Mouse (Mus musculus): ENCODE results near the gene Fbxw8. TPM values are rescaled to one million over a fixed set of nuclear protein-coding genes. Genes with fewer than 3 reads are reported as not detected.

The Fbxw8 gene
- total and polyA plus RNA-seq, 2 experiments from 2014 or later: 14.4 to 43.0 TPM

DNA sequence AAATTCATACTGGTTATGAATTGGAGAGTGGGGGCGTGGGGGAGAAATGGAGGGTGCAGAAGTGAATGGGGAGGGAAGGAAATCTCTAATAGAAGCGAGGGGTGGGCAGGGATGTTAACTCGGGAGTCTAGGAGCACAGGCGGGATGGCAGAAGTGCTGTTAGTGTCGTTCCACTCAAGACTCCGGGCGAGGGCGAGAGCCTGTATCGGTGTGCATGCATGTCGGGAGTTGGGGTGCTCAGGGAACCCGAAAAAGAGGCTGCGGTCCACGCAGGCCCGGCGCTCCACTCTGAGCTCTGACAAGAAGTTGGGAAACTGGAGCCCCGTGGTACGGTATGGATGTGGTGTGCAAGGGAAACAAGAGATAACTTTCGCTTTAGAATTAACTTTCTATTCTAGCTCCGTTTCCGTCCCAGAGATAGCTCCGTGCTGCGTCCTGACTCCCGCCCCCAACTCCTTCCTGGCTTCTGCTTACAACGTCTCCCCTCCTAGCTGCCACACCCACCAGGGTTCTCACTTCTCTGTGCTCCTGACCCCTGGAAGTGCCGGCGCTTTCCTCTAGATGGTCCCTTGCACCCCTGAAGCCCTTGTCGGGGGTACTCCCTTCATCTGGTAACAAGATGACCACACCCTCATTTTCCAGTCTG lies 16.9 kb upstream of the Fbxw8 start:
- H3K4me3 ChIP-seq (ENCODE audit: low read depth, low read length): peak overlapping the region; percentile 59
- ATAC-seq (ENCODE audit: low FRiP score): no peak
- H3K9ac ChIP-seq (replicated peaks; ENCODE audit: low read length, poor library complexity, severe bottlenecking): no peak overlapping the region
- H3K27ac ChIP-seq (ENCODE audit: low read depth, low read length): no peak overlapping the region
- H3K36me3 ChIP-seq (ENCODE audit: insufficient read depth, low read length): no peaks in the 10 kb centered on the region
- peaks cover 3% of the 10 kb centered on the region; the same call in 1 of the 2 replicates for H3K9me3 ChIP-seq (ENCODE audit: low read length)
- peaks cover 32% of the 10 kb centered on the region for H3K27me3 ChIP-seq (ENCODE audit: insufficient read depth, low read length)
- TF ChIP-seq CTCF (IDR thresholded peaks at IDR 0.05): no peak
- WGBS: under 1% methylated on average over 27 of the region's 27 CpGs
- peaks cover 4% of the 10 kb centered on the region; the same call in 1 of the 2 replicates for H3K4me1 ChIP-seq (ENCODE audit: insufficient read depth, low read length)
- H3K4me2 ChIP-seq (ENCODE audit: low read depth, low read length, poor library complexity, severe bottlenecking): peak overlapping the region; percentile 95
- no peak for DNase-seq (ENCODE audit: low spot score)

DNA sequence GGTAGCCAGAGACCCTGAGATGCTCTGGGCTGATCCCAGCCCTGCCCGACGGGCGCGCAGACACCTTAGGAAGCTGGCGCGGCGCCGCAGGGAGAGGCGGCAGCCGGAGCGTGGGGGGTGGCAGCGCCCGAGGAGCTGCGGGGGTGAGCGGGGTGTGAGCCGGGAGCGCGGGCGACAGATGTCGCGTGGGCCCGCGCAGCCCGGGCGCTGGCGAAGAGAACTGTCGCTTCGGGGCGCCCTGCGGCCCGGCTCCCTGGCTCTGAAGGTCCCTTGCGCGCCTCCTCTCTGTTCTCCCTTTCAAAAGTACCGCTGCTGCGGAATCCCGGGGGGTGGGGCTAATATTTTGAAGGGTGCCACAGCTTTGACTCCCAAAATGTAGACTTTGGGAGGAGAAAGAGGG lies 16.4 kb upstream of the Fbxw8 start:
- no peak for DNase-seq (ENCODE audit: low spot score)
- TF ChIP-seq CTCF (IDR thresholded peaks at IDR 0.05): no peak
- Histone ChIP-seq H3K36me3 (ENCODE audit: insufficient read depth, low read length) (no peaks in the 10 kb centered on the region), H3K4me2 (ENCODE audit: low read depth, low read length, poor library complexity, severe bottlenecking) (peak overlapping the region; percentile 95), H3K27ac (ENCODE audit: low read depth, low read length) (no peak overlapping the region), H3K4me3 (ENCODE audit: low read depth, low read length) (peak overlapping the region; percentile 59), H3K9me3 (ENCODE audit: low read length) (peaks cover 3% of the 10 kb centered on the region; the same call in 1 of the 2 replicates), H3K4me1 (ENCODE audit: insufficient read depth, low read length) (peaks cover 4% of the 10 kb centered on the region; the same call in 1 of the 2 replicates), H3K9ac (replicated peaks; ENCODE audit: low read length, poor library complexity, severe bottlenecking) (no peak overlapping the region), H3K27me3 (ENCODE audit: insufficient read depth, low read length) (peaks cover 32% of the 10 kb centered on the region)
- ATAC-seq (ENCODE audit: low FRiP score): no peak
- WGBS: under 1% methylated on average over 36 of the region's 36 CpGs

DNA sequence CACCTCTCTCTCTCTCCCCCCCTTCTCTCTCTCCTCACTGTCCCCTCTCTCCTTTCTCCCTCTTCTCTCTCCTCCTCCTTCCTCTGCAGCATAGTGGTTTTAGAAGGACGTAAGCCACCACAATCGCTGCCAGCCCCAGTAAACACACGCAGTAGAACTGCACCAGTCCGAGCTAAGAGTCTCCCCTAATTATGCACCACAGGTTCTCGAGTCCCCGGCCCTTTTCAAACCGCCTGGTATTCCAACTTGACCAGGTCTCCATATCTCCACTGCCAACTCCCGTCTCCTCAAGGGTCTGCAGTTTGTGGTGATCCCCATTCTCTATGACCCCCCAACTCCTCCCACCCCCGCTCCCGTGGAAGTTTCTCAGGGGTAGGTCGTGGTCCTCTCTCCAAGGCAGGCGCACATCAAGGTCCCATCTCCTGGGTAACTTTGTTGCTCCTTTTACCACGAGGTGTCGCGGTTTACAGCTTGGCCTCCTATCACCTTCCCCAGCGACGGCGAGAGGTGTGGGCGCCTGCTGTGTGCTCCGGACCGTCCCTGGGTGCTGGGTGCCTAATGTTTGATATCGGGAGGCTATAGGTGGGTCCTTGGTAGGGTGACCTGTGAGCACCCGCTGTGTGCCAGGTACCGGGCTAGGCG lies 15.7 kb upstream of the Fbxw8 start:
- Histone ChIP-seq H3K9me3 (ENCODE audit: low read length) (peaks cover 3% of the 10 kb centered on the region; the same call in 1 of the 2 replicates), H3K4me2 (ENCODE audit: low read depth, low read length, poor library complexity, severe bottlenecking) (peak overlapping the region; percentile 95), H3K9ac (replicated peaks; ENCODE audit: low read length, poor library complexity, severe bottlenecking) (no peak overlapping the region), H3K4me1 (ENCODE audit: insufficient read depth, low read length) (peaks cover 4% of the 10 kb centered on the region; the same call in 1 of the 2 replicates), H3K4me3 (ENCODE audit: low read depth, low read length) (peak overlapping the region; percentile 59), H3K27ac (ENCODE audit: low read depth, low read length) (no peak overlapping the region), H3K27me3 (ENCODE audit: insufficient read depth, low read length) (peaks cover 32% of the 10 kb centered on the region), H3K36me3 (ENCODE audit: insufficient read depth, low read length) (no peaks in the 10 kb centered on the region)
- DNase-seq (ENCODE audit: low spot score): peak; percentile 37
- peak; percentile 63 for TF ChIP-seq CTCF (IDR thresholded peaks at IDR 0.05)
- WGBS: under 1% methylated on average over 25 of the region's 25 CpGs
- ATAC-seq (ENCODE audit: low FRiP score): no peak

DNA sequence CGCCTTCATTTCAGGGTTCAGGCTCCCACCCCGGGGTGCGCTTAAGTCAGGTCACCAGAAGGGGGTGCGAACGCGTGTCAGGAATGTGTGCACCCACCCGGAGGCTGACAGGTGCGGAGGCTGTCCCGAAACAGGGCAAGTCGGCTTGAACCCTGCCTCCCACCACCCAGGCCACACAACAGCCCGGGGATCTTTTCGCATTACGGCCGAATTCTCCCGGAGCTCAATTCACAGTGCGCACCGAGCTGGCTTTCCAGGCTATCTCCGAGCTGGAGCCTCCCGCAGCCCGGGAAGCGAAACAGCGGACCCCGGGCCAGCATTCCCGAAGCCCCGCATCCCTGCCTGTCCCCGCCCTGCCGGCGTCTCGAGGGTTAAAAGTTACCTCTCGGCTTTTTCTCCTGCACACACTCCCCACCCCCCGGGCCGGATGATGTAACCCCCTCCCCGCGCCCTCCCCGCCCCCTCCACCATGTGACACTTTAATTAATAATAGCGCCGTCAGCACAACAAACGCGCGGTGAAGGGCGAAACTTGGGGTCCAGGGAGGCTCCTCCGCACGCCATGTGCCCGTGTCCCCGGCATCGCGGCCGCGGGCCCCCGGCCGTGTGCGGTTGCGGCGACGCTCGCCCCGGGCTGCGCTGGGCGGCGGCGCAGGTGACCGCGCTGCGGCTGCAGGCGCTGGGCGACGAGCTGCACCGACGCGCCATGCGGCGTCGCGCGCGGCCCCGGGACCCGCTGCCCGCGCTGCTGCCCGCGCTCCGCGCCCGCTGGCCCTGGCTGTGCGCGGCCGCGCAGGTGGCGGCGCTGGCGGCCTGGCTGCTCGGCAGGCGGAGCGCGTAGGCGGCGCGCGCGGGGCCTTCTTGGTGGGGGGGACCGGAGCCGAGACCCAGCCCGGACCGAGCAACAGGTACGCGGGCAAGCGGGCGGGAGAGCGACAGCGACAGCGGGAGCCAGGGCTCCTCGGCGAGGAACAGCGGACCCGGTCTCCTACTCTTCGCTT lies 14.3 kb upstream of the Fbxw8 start:
- DNase-seq (ENCODE audit: low spot score) (peak; percentile 51), ATAC-seq (ENCODE audit: low FRiP score) (peak; percentile 56; the same call in 1 of the 2 replicates)
- H3K4me1 ChIP-seq (ENCODE audit: insufficient read depth, low read length): peaks cover 4% of the 10 kb centered on the region; the same call in 1 of the 2 replicates
- H3K4me3 ChIP-seq (ENCODE audit: low read depth, low read length): peak overlapping the region; percentile 59
- H3K36me3 ChIP-seq (ENCODE audit: insufficient read depth, low read length): no peaks in the 10 kb centered on the region
- peak overlapping the region; percentile 95 for H3K4me2 ChIP-seq (ENCODE audit: low read depth, low read length, poor library complexity, severe bottlenecking)
- H3K9ac ChIP-seq (replicated peaks; ENCODE audit: low read length, poor library complexity, severe bottlenecking): peak overlapping the region; percentile 74
- peaks cover 33% of the 10 kb centered on the region for H3K27me3 ChIP-seq (ENCODE audit: insufficient read depth, low read length)
- WGBS: under 1% methylated on average over 107 of the region's 117 CpGs
- no peaks in the 10 kb centered on the region for H3K9me3 ChIP-seq (ENCODE audit: low read length)
- TF ChIP-seq CTCF (IDR thresholded peaks at IDR 0.05): peak; percentile 54
- peak overlapping the region; percentile 47 for H3K27ac ChIP-seq (ENCODE audit: low read depth, low read length)

- DNase-seq (ENCODE audit: low spot score): peak; percentile 74
- no peak overlapping the region for H3K27ac ChIP-seq (ENCODE audit: low read depth, low read length)
- H3K4me3 ChIP-seq (ENCODE audit: low read depth, low read length): no peak overlapping the region
- peaks cover 25% of the 10 kb centered on the region for H3K27me3 ChIP-seq (ENCODE audit: insufficient read depth, low read length)
- no peak overlapping the region for H3K9ac ChIP-seq (replicated peaks; ENCODE audit: low read length, poor library complexity, severe bottlenecking)
- H3K4me1 ChIP-seq (ENCODE audit: insufficient read depth, low read length): peaks cover 4% of the 10 kb centered on the region; the same call in 1 of the 2 replicates
- no peak overlapping the region for H3K4me2 ChIP-seq (ENCODE audit: low read depth, low read length, poor library complexity, severe bottlenecking)
- no peaks in the 10 kb centered on the region for H3K9me3 ChIP-seq (ENCODE audit: low read length)
- WGBS: 56% methylated on average over 8 of the region's 8 CpGs
- no peak for TF ChIP-seq CTCF (IDR thresholded peaks at IDR 0.05)
- ATAC-seq (ENCODE audit: low FRiP score): no peak
- H3K36me3 ChIP-seq (ENCODE audit: insufficient read depth, low read length): no peaks in the 10 kb centered on the region
Measured at GRCm38 (mm10) chr5:118167561-118167995, 12.3 kb upstream of the Fbxw8 start.
